Mouse (Mus musculus): Measurements from ENCODE around the gene Pabpn1l. TPM values are rescaled to one million over a fixed set of nuclear protein-coding genes. Genes with fewer than 3 reads are reported as not detected.
"Not testable (repeated sequence)": the region's sequence is repeated elsewhere in the genome, so short reads cannot be mapped to it uniquely, and the experiment has no call there.

Pabpn1l gene
- total RNA-seq, 2 experiments from 2014 or later: not detected

DNA sequence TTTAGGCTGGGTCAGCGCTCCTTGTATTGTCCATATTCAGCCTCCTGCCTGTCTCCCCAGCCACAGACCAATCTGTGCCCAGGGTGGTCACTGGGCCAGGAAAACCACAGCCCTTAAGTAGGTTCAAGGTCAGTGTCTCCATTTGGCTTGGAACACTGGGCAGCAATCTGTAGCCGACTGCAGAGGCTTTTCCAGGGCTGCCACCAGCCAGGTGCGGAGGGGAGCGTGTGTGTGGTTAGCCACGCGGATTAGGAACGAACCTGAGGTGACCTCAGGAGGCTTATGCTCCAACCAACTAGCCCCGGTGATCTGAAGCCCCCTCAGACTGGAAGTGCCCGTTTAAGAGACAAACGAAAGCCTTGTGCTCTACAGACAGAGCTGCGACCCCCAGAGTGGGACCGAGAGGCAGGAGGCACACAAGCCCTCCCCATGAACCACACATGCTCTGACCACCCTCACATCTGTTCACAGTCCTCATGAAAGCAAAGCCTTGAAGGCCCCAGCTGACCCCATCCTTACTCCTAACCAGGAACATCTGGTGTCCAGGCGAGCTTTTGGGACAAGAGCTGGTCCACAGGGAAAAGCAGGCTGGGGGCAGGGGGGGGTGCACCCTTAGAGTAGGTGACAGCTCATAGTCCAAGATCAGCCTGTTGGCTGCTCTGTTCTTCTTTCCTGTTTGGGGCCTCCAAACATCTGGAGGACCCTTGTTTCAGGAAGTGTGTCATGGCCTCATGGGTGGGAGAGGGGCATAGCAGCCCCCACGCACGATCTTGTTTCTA lies 25.8 kb upstream of the Pabpn1l start:
- no peak for DNase-seq (ENCODE audit: low spot score in 2 of 2)

DNA sequence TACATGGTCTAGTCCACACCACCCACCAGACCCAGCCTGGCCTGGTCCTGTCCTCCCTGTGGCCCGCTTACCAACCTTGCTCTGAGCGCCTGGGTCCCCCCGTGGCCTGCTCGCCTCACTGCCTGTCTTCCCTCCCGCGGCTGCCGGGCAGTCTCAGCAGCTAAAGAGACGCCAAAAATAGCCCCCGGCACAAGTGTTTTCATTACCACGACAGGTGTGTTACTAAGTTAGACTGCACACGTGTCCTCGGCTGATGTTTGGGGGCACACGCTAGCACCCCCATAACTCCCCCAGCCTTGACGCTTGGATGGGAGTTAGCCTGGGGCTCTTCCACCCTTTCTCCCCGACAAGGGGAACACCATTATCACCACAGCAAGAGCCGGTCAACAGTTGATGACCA lies 23.8 kb upstream of the Pabpn1l start:
- no peak for DNase-seq (ENCODE audit: low spot score in 2 of 2)

DNA sequence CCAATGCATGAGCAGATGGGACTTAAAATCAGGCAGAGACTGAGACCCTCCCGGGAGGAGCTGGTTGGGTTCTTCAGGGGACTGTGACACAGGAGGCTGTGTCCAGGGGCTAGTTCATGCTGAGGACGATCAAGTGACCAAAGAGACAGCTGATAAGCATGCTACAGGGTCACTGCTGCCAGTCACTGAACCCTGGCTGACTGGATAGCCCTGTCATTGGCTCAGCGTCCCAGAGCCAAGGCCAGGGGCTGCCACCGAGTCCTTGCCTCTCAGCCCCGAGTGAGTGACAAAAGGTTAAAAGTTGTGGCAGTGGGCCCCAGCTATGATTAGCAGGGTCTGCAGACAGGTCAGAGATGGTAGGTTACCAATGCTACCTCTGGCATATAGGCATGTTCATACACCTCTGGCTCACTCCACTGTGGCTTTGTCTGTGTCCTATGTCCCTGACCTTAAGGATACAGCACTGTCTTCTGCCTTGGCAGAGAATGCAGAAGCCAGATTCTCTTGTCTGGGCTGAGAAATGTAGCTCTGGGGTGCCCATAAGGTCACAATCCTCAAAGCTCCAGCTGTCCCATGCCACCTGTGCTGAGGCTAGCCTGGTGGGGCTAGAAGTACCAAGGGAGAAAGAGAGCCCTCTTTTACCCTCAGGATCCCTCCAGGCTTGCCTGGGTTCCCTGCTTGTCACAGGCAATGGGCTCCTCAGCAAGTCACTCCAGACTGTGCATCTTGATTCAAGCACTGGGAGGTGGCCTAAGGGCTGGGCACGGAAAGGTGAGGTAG lies 21.8 kb upstream of the Pabpn1l start:
- DNase-seq (ENCODE audit: low spot score in 2 of 2): no peak

DNA sequence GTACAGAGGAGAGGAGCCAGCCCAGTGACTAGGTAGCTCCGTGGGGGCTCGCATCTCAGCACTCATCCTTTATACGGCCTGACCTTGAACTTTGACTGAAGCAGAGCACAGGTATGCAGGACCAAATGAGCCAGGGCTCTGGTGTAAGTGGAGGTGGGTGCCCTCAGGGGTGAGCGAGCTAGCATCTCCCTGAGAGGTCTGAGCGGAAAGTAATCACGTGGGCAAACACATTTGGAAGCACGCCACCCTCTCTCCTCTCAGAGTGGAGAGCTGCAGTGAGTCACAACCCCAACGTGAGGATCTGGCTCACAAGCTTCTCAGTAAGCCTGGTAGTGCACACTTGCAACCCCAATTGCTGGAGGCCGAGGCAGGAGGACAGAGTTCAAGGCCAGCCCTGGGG lies 19.5 kb upstream of the Pabpn1l start:
- DNase-seq (ENCODE audit: low spot score in 2 of 2): peak in 1 of 2 experiments; percentile 46

DNA sequence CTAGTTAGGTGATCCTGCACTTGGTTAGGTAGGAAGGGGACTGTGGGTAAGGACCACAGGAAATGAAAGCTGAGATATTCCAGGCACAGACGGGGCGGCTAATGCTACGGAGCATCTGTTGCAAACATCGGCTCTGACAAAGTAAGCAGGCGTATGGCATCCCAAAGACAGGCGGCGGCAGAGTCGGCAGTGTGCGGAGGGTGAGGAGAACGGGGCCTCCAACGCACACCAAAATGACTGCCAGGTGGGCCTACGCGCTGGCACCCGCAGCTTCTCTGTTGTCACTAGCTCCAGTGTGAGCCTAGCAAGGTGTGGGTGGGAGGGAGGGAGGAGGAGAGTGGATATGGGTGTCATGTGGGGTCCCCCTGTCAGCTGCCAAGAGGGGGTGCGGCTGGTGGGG lies 18.9 kb upstream of the Pabpn1l start:
- DNase-seq (ENCODE audit: low spot score in 2 of 2): peak; percentile 64 to 70

DNA sequence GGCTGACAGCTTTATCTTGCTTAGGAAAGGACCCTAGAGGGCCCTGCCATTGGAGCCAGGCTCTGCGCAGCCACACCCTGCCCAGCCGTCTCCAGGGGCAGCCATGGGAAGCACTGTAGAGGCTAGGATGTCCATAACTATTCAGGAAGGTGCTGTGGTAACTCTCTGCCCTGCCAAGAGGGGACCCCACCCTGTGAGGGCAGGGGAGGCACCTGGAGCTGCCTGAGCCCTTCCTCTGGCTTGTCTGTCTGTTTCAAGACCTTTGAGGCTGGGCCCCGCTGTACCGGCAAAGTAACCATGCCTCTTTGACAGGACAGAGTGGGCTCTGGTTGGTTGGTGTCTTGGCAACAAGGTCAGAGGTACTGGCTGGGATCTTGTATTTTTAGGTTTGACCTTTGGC lies 18.3 kb upstream of the Pabpn1l start:
- DNase-seq (ENCODE audit: low spot score in 2 of 2): no peak

DNA sequence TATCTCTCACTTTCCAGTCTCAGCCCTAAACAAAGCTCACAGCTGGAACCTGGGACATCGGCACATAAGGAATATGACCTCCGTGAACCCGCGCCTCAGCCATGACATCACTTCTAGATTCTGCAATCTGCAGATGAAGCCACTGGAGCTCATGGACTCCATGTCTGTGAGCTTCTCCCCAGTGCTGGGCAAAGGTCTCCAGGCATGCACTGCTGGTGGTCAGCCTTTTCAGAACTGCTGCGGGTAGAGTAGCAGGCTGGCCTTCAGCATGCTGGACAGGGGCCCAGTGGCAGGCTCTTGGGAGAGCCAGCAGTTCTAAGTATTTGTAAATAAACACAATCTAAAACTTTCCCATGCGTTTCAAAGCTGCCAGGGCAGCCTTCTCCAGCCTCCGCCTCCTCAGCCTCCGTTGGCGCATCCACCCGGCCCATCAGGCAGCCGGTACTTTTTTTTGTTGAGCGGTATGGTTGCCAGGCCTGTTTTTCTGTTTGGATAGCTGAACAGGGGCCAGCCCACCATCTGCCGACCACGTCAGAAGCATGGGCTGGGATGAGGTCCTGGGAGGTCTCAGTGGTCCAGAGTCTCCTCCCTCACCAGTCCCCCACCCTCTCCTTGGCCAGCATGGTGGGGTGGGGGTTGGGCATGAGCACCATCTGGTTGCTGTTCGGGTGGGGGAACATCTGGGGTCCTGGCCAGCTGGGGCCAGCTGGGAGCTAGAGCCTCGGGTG lies 17.1 kb upstream of the Pabpn1l start:
- DNase-seq (ENCODE audit: low spot score in 2 of 2): peak; percentile 53 to 68

DNA sequence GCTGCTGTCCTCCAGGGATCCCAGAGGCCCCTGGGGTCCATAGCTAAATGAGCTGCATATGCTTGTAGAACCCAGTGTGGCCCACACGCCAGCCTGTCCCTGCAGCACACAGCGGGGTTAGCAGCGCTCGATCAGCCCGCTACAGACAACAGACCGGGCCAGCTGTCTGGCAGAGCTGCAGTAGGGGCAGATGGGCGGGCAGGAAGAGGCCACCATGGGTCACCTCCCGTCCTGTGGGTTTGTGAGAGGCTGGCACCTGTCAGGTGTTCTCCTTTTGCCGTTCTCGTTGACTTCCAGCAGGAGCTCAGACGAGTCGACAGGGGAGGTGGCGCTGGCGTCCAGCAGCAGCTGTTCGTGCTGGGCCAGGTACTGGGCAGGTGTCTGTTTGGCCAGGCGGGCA lies 16.1 kb upstream of the Pabpn1l start:
- DNase-seq (ENCODE audit: low spot score in 2 of 2): no peak

DNA sequence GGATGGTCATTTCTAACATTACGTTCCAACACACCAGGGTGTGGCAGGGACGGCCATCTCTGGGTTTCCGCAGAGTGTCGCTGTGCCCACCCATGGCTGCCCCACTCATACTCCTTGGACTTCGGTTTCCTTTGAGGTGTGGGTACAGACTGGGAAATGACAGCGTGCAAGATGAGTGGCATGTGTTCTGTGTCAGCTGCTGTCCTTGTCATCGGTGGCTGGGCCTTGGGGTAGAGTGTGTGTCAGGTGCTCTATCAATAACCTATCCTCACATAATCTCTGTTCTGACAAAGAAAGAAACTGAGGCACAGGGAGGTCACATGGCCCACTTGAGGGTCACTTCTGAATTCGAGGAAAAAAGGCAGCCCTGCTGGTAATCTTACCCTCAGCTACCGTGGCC lies 14.7 kb upstream of the Pabpn1l start:
- no peak for DNase-seq (ENCODE audit: low spot score in 2 of 2)

DNA sequence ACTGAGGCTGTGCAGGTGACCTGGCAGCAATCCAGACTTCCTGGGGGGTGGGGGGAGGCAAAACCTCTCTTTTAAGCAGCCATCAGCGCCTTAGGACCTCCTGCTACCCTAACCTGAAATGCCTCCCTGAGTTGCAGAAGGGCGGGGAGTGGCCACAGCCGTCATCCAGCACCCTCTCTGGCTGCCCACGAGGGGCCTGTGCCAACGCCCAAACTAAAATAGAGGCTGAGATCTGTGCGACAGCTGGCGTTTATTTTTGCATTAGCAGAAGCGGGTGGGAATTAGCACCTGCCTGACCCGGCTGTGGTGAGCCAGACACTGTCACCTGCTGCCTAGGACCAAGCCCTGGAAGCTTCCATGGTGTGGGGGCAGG lies 14.2 kb upstream of the Pabpn1l start:
- peak in 1 of 2 experiments; percentile 30 for DNase-seq (ENCODE audit: low spot score in 2 of 2)

DNA sequence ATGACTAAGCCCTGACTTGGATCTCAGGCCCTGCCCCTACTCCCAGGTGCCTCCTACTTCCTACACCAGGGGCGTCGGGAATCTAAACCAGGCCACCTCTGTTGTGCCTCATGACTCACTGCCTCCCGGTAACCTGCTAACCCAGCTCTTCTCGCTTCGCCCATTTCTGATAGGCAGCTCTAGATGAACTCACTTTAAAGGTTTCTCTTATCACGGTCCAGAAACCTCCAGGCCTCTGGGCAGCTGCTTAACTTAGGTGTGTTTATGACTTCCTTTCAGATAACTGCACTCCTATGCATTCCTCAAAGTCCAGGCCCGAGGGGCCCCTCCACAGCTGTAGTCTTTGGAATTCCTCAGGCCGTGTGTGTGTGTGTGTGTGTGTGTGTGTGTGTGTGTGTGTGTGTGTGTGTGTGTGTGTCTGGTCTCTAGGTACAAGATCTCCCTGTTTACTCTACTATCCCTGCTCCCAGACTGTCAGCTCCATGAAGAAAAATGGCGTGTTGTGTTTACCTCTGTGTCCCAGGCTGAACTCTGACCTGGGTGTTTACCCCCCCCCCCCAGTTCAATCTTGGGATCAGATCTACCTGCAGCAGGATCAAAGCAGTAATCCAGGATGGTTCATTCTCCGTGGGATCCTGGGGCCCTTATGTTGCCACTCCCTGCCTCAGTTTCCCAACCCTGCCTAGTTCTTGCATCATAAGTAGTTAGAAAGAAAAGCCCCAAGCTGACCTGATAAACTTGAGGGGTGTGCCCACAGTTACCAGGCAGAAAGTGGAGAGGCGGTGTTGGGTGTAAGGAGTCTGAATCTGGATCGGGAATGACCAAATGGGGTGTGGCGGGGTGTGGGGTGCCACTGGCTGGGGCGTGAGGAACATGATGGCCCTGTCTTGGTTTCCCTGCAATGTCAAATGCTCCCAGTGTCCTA lies 13.6 kb upstream of the Pabpn1l start:
- DNase-seq (ENCODE audit: low spot score in 2 of 2): no peak

DNA sequence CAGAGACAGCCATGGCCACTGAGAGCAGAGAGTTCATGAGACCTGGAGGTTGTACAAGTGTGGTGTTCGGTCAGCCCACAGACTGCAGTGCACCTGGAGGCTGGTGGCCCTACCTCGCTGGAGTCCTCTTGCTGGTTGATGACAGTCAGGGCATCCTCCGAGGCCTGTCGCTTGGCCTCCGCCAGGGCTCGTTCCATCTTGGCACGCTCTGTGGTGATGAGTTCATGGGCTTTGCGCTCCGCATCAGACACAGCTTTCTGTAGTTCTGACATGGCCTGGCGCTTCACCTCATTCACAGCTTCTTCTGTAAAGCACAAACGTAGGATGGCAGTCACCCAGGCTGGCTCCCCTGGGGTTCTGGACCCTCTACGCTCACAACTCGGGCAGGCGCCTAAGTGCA lies 10.7 kb upstream of the Pabpn1l start:
- DNase-seq (ENCODE audit: low spot score in 2 of 2): no peak

DNA sequence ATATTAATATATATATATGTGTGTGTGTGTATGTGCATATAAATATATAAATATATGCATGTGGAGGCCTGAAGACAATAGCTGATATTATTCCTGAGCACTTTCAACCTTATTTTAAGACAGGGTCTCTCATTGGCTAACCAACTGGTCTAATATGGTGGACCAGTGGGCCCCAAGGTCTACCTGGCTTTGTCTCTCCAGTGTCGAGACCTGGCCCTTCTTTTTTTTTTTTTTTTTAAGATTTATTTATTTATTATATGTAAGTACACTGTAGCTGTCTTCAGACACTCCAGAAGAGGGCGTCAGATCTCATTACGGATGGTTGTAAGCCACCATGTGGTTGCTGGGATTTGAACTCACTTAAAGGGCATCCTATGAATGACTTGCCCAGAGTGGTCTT lies 9.6 kb upstream of the Pabpn1l start:
- DNase-seq (ENCODE audit: low spot score in 2 of 2): not testable (repeated sequence)

DNA sequence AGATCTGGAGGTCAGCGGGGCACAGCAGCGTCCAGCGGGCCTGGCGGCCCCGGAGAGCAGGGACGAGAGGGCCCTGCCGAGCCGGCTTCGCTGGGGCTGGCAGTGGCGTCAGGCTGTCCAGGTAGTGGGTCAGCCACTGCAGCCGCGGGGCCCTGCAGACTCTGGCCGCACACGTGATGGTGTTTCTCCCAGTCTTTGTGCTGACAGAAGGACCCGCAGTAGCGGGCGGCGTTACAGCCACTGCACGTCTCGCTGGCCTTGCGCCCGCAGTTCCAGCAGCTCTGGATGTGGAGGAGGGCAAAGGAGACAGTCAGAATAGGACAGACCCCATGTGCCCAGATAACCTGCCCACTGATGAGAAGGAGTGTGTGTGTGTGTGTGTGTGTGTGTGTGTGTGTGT lies 8.2 kb upstream of the Pabpn1l start:
- no peak for DNase-seq (ENCODE audit: low spot score in 2 of 2)

DNA sequence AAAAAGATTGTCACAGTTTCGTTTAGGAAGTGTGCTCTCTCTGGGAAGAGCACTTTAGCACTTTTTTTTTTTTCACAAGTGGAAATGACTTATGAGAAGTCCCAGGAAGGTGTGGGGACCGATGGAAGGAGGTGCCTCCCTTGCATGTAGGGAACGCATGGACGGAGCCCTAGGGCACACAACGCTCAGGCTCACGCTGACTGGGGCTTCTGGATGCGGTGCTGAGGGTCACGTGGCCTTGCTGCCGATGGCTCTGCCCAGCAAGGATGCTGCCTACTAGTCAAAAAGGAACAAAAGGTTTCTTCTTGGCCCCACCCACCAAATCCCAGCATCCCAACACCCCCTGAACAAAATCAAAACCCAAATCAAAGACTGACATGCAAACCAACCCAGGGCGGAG lies 6.8 kb upstream of the Pabpn1l start:
- no peak for DNase-seq (ENCODE audit: low spot score in 2 of 2)

DNA sequence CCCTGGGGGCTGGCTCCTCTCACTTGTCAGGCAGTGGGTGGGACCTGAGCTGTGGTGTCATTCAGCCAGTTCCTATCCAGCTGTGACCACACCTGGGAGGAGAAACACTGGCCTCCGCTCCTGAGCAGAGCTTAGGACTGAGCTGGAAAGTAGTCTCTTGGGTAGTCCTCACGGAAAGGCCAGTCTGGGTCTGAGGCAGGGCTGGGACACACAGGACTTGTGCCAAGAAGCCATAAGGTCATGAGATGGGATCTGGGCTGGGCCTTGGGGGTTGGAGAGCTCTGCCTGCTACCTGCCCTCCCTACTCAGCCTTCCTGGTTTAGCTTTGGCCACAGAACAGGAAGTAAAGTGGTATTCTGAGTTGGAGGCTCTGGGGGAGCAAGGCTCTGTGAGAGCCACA lies 4.4 kb upstream of the Pabpn1l start:
- no peak for DNase-seq (ENCODE audit: low spot score in 2 of 2)

DNA sequence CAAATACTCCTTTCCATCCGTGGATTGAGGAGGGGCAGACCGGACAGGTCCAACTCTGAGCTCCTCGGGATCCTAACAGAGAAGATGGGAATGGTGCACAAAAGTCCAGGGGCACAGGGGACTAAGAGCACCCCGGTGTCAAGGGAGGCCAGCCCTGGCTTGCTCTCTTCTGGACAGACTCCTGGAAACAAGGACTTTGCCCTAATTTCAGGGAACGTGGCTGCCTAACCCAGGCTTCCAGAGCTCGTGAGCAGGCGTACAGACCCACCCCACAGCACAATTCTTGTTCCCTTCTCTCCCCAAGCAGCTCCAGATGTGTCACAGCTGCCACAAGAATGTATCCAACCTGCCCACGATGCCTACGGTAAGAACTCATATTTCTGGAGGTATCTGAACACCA lies 3.3 kb upstream of the Pabpn1l start:
- no peak for DNase-seq (ENCODE audit: low spot score in 2 of 2)

DNA sequence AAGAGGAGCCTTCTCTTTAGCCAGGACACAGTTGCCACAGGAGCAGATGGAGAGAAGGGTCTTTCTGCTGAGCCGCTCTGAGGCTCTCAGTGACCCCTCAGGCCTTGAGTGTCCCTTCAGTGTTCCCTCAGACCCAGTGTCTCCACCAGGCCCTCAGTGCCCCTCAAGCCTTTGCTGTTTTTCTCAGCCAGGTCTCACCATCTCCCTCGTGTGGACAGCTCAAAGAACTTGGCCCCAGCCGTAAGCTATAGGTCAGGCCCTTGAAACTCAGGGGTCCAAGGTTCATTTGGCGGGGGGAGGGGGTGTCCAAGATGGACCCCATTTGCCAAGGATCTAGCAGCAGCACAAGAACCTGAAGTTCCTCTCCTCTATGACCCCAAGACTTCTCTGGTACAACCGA lies 2.1 kb upstream of the Pabpn1l start:
- no peak for DNase-seq (ENCODE audit: low spot score in 2 of 2)

DNA sequence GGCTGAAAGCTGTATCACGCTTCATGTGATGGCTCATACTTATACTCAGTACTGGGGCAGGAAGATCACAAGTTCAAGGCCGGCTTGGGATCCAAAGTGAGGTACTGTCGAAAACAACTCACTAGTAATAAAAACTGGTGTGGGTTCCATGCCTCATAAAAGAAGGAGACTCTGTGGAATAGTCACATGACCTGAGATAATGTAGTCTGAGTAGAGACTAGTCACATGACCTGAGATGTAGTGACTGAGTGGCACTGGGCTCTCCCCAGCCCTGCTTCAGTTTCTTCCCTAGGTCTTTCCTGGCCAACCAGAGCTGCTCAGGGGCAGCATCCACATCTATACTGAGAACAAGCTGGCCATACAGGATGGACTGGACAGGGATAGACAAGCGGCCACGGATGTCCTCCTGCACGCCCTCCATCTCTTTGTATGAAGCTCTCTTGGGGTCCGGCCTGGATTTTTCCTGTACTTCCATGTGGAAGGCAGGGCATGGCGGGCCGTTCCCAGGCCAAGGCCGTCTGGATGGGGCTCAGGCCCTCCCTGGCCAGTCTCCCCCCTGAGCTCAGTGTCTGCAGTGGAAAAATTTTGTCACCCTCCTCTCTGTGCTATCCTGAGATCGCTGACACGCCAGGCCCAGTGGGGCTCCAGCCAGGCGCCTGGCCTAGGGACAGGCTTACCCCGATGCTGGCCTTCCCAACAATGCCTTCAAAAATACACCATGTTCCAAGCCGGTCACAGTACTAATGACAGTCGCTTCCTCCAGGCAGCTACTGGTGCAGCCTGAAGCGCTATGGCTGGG lies 1.5 kb upstream of the Pabpn1l start:
- DNase-seq (ENCODE audit: low spot score in 2 of 2): no peak

DNA sequence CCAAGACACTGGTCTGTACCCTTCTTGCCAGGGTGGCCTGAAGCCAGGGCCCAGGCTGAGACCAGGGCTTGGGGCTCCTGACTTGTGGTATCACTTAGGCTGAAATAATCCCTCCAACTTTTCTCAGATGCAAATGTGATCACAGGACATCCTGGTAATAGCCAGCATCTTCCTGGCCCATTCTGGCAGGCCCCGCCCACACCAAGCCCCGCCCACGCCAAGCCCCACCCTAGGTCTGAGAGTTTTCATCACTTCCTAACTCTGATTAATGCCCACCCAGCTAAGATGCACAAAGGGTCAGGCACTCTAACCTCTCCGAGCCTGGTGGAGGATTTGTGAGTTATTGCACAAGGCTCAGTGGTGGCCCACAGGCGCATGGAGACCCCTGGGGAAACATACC lies 2.1 kb downstream of the Pabpn1l start:
- no peak for DNase-seq (ENCODE audit: low spot score in 2 of 2)

Measured in layer of hippocampus, postnatal 10 days (tissue).